Mouse (Mus musculus): Measurements from ENCODE around the gene Nrip2. TPM values are rescaled to one million over a fixed set of nuclear protein-coding genes. Genes with fewer than 3 reads are reported as not detected.

Nrip2 gene
- 0.21 TPM for polyA plus RNA-seq (2014; fragmentation: Illumina TruSeq; extraction: RNeasy Lipid Tissue Mini Kit (QIAGEN cat#74804); ENCODE audit: low read depth, low replicate concordance)

DNA sequence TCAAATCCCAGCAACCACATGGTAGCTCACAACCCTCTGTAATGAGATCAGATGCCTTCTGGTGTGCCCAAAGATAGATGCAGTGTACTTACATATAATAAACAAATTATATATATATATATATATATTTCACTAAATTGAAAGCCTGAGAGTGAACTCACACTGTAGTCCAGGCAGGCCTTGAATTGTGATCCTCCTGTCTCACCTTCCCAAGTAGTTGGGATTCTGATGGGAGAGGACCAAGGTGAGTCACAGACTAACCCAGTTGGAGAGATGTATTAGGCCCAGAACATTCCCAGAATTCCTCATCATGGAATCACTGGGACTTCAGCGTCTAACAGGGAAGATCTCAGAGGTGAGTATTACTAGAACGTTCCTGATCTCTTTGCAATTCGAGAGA lies at the start of gene Nrip2:
TSS of gene Nrip2 (plus strand) at position 301 of the 400 bp plus-strand sequence.

DNA sequence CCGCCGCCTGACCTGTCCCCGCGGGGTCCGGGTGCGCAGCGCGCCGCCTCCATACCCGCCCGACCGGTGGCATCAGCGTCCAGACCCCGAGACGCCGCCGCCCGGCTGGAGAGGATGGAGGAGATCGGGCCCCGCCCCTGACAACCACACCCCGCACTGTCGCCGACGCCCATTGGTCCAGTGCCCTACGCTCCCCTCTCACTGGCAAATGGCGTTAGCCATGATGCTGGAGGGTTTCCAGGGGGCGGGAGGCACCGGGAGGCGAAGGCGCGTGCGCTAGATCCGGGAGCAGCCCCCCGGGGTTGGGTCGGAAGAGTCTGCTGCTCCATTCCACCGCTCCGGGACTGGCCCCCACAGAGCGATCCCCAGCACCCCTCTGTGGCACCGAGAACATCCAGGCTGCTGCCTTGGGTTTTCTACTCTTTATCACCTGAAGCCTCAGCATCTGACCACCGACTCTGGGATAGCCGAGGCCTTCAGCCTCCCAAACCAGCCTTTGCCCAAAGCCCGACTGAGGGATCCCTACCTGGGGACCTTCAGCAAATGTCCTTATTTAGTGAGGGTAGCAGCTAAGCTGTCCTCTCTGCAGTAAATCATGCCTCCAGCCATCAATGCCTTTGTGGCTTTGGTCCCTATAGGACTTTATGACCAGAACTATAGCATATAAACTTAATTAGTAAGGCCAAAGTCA lies 43.2 kb upstream of the Nrip2 start, which contains the start of gene Tulp3:
TSS of gene Tulp3 (minus strand) at position 126 of the 691 bp plus-strand sequence.

DNA sequence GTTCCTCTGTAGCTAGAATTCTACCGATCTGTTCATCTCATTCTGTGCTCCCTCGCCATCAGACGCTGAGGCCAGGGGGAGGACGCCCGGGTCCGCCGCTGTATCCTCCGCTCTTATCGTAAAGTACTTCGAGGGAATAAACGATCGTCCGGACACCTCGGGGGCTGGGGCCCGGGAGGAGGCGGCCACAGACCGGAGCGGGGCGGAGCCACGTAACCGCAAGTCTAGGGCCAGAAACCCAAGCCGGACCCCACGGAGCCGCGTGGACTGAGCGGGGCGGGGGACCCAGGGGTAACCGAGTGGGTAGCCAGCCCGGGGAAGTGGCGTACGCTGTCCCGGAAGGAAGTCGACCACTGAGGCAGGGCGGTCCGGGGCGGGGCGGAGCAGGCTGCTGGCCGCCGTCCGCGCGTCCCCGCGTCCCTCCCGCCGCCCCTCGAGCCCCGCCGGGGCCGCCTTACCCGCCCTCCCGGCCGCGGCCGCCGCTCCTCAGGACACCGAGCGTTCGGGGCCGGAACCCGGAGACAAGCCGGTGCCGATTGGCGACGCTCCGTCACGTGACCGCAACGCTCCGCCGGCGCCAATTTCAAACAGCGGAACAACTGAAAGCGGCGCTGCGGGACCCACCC lies 36.6 kb upstream of the Nrip2 start, which contains the start of the genes Rhno1 and Foxm1:
TSS of gene Rhno1 (minus strand) at position 531 of the 626 bp plus-strand sequence.
TSS of gene Foxm1 (plus strand) at position 587 of the 626 bp plus-strand sequence.

DNA sequence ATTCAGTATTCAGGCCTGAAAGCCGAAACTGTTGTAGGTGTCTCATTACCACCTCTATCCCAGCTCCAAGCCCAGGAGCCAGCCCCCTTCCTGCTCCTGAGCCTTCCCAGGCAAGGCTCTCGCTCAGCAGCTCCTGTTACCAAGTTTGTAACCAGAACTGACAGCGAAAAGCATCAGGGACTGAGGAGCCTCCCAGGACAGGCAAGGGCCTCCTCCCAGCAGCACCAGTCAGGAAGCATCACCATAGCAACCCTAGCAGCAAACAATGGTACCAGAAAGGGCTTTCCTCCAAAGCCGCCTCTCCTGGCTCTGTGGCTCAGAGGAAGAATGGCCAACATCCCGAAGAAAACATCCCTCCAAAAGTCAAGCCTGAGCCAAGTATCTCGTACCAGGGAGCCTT lies 23.9 kb upstream of the Nrip2 start, which contains the start of the genes Tex52 and Gm44596:
TSS of gene Tex52 (plus strand) at position 265 of the 400 bp plus-strand sequence.
TSS of gene Gm44596 (plus strand) at position 312 of the 400 bp plus-strand sequence.

DNA sequence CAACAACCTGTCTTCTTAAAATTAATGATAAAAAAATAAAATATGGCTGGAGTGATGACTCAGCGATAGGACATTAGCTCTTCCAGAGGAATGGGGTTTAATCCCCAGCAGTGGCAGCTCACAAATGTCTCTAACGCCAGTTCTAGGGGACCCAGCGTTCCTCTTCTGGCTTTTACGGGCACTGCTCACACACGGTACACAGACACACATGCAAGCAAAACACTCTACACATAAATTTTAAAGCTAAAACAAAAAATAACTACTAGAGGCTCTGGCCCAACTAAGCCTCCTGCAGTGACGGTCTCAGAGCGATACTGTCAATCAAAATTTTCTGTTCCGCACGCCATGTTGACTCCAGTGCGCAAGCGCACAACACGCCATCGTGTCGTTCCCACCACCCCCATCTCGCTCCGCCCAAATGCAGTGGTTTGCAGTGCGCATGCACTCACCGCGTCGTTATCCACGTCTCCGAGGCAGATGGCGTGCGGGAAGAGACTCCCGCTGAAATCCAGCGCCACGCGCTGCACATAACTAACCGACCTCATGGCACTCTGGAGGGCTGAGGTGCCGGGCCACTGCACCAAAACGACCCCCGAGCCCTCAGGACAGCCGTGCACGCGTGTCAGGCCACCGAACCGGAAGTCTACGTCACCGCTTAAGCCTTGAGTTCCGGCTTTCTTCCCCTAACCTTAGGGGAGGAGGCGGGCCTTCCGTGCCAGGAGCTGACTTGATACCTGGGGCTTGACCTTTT lies 25.3 kb downstream of the Nrip2 start, which contains the start of gene Itfg2:
TSS of gene Itfg2 (minus strand) at position 663 of the 751 bp plus-strand sequence.

DNA sequence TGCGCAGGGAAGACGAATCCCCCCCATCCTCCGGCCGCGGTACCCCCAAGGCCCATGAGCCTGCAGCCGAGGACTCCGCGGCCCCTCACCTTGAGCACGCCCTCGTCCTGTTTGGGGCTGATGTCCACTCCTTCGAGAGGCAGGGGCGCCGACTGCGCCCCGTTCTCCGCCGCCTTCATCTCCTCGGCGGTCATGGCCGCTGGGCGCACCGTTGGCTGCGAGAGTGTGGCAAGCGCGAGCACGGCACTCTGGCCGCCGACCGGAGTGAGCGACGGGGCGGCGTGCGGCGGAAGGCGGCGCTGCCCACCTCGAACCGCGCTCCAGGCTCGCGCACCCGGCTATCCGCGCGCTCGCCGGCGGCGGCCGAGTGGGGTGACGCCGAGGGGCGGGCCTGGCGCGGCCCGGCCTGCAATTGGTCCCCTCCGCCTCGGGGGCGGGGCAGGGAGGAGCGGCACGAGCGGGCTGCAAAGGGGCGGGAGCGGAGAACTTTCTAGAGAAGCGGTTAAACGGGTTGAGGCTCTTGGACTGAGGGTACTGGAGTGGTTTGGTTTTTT lies 39.3 kb downstream of the Nrip2 start, which contains the start of gene Fkbp4:
TSS of gene Fkbp4 (minus strand) at position 361 of the 554 bp plus-strand sequence.

Other genes starting within 250 kb of the Nrip2 start
- gene Tead4, start 98.5 kb upstream of the Nrip2 start, polyA plus RNA-seq (2014; fragmentation: Illumina TruSeq; extraction: RNeasy Lipid Tissue Mini Kit (QIAGEN cat#74804); ENCODE audit: low read depth, low replicate concordance) = not detected
- gene Tulp3, start 43.4 kb upstream of the Nrip2 start, polyA plus RNA-seq (2014; fragmentation: Illumina TruSeq; extraction: RNeasy Lipid Tissue Mini Kit (QIAGEN cat#74804); ENCODE audit: low read depth, low replicate concordance) = 0.40 TPM
- gene Rhno1, start 36.4 kb upstream of the Nrip2 start, polyA plus RNA-seq (2014; fragmentation: Illumina TruSeq; extraction: RNeasy Lipid Tissue Mini Kit (QIAGEN cat#74804); ENCODE audit: low read depth, low replicate concordance) = 1.5 TPM
- not detected for gene Foxm1, start 36.3 kb upstream of the Nrip2 start, polyA plus RNA-seq (2014; fragmentation: Illumina TruSeq; extraction: RNeasy Lipid Tissue Mini Kit (QIAGEN cat#74804); ENCODE audit: low read depth, low replicate concordance)
- gene Tex52, start 23.8 kb upstream of the Nrip2 start, polyA plus RNA-seq (2014; fragmentation: Illumina TruSeq; extraction: RNeasy Lipid Tissue Mini Kit (QIAGEN cat#74804); ENCODE audit: low read depth, low replicate concordance) = not detected
- not detected for gene Gm44596, start 23.8 kb upstream of the Nrip2 start, polyA plus RNA-seq (2014; fragmentation: Illumina TruSeq; extraction: RNeasy Lipid Tissue Mini Kit (QIAGEN cat#74804); ENCODE audit: low read depth, low replicate concordance)
- 3.9 TPM for gene Itfg2, start 25.6 kb downstream of the Nrip2 start, polyA plus RNA-seq (2014; fragmentation: Illumina TruSeq; extraction: RNeasy Lipid Tissue Mini Kit (QIAGEN cat#74804); ENCODE audit: low read depth, low replicate concordance)
- gene Fkbp4, start 39.4 kb downstream of the Nrip2 start, polyA plus RNA-seq (2014; fragmentation: Illumina TruSeq; extraction: RNeasy Lipid Tissue Mini Kit (QIAGEN cat#74804); ENCODE audit: low read depth, low replicate concordance) = 30.7 TPM
- 5,030 TPM for gene Pzp, start 127.4 kb downstream of the Nrip2 start, polyA plus RNA-seq (2014; fragmentation: Illumina TruSeq; extraction: RNeasy Lipid Tissue Mini Kit (QIAGEN cat#74804); ENCODE audit: low read depth, low replicate concordance)
- 56.5 TPM for gene A2ml1, start 182.3 kb downstream of the Nrip2 start, polyA plus RNA-seq (2014; fragmentation: Illumina TruSeq; extraction: RNeasy Lipid Tissue Mini Kit (QIAGEN cat#74804); ENCODE audit: low read depth, low replicate concordance)
- not detected for gene Klrb1a, start 224.2 kb downstream of the Nrip2 start, polyA plus RNA-seq (2014; fragmentation: Illumina TruSeq; extraction: RNeasy Lipid Tissue Mini Kit (QIAGEN cat#74804); ENCODE audit: low read depth, low replicate concordance)

All from liver, adult 10 weeks (tissue).